ENCODE assay signal across 36 mouse cellular contexts in the genomic region with DNA sequence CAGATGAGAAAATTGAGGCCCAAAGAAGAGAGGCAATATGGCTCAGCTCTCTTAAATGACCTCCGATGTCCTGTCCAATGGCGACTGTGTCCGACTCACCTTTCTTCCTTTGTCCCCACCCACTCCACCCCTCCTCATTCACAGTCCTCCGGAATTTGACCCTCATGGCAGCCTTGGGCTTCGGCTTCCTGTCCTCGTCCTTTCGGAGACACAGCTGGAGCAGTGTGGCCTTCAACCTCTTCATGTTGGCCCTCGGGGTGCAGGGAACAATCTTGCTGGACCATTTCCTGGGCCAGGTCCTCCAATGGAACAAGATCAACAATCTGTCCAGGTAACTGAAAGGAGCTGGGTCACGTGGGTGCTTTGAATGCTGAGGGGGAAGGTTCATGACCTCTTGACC. TPM values are rescaled to one million over a fixed set of nuclear protein-coding genes. Genes with fewer than 3 reads are reported as not detected.
"Had no signal": no experiment of that assay in that cellular context is flagged by ENCODE, and none has a peak within 500 bp of the region (broad histone marks: within the 10 kb centered on the region; RNA-seq: fewer than 3 reads in every experiment).

No protein-coding gene starts in this region.

- H3K4me2 ChIP-seq: heart, embryonic 12.5 days; hindbrain, embryonic 12.5 days; hindbrain, embryonic 14.5 days; kidney, embryonic 15.5 days; limb, embryonic 13.5 days; limb, embryonic 15.5 days; liver, embryonic 12.5 days had no signal

- H3K4me3 ChIP-seq: gastrocnemius, adult 2 months; heart, embryonic 10.5 days; heart, embryonic 12.5 days; hindbrain, embryonic 10.5 days; hindbrain, embryonic 12.5 days; kidney, embryonic 15.5 days; limb, embryonic 13.5 days; limb, embryonic 15.5 days; liver, embryonic 12.5 days had no signal

- H3K27ac ChIP-seq: gastrocnemius, adult 2 months; heart, embryonic 10.5 days; hindbrain, embryonic 10.5 days; hindbrain, embryonic 12.5 days; hindbrain, embryonic 14.5 days; hindbrain, postnatal 0 days; kidney, embryonic 15.5 days; kidney, postnatal 0 days; limb, embryonic 13.5 days; limb, embryonic 15.5 days; liver, embryonic 12.5 days; liver, embryonic 14.5 days had no signal

- DNase-seq: gastrocnemius, adult 2 months; gastrocnemius, postnatal 10 days; gastrocnemius, postnatal 25 days; heart, adult 18-20 months; heart, postnatal 10 days; heart, postnatal 4 days; kidney, adult 11 months; kidney, adult 2 months; kidney, adult 9 months; kidney, postnatal 14 days; kidney, postnatal 36 days; layer of hippocampus, adult 9-11 months; layer of hippocampus, postnatal 36 days; left cerebral cortex, postnatal 4 days had no signal

- H3K9ac ChIP-seq: heart, embryonic 12.5 days; hindbrain, embryonic 12.5 days; hindbrain, embryonic 14.5 days; kidney, embryonic 15.5 days; limb, embryonic 13.5 days; limb, embryonic 15.5 days; liver, embryonic 12.5 days; liver, embryonic 14.5 days had no signal

- H3K9me3 ChIP-seq: heart, embryonic 10.5 days; heart, embryonic 12.5 days; hindbrain, embryonic 10.5 days; hindbrain, embryonic 12.5 days; kidney, embryonic 15.5 days; limb, embryonic 13.5 days; limb, embryonic 15.5 days; liver, embryonic 12.5 days had no signal

- H3K27me3 ChIP-seq: heart, embryonic 12.5 days; kidney, embryonic 15.5 days; limb, embryonic 13.5 days; limb, embryonic 15.5 days; liver, embryonic 12.5 days had no signal

- ATAC-seq: hindbrain, postnatal 0 days; intestine, embryonic 16.5 days; liver, embryonic 12.5 days had no signal

- H3K36me3 ChIP-seq: heart, embryonic 10.5 days; heart, embryonic 12.5 days; hindbrain, embryonic 10.5 days; hindbrain, embryonic 12.5 days; kidney, embryonic 15.5 days; limb, embryonic 13.5 days; limb, embryonic 15.5 days had no signal

RNA-seq across cellular contexts. Expression of a gene that starts 11.8 kb away (rescaled TPM):
- total RNA-seq: gastrocnemius, adult 2 months; gastrocnemius, postnatal 25 days; granulocyte monocyte progenitor cell, adult 5-6 weeks; layer of hippocampus, adult 18-20 months; layer of hippocampus, adult 8-10 months; layer of hippocampus, postnatal 14 days; layer of hippocampus, postnatal 36 days; left cerebral cortex, adult 18-20 months; left cerebral cortex, postnatal 10 days; left cerebral cortex, postnatal 25 days; left cerebral cortex, postnatal 4 days; liver, adult 2 months had no signal
- polyA plus RNA-seq: large intestine, adult 2 months; liver, adult 2 months had no signal
